Mouse (Mus musculus) limb, embryonic 14.5 days (tissue): ENCODE measurements around the gene Leap2. TPM values are rescaled to one million over a fixed set of nuclear protein-coding genes. Genes with fewer than 3 reads are reported as not detected.
A peak's percentile ranks its signal among the peaks of the same experiment; 100 is the strongest.

Source experiments
- ATAC-seq: fragments of 200-750 bp; cut with Nextera tagmentation; 2 replicates; pipeline ENCODE4 v1.8.0; 2017; ENCODE audit warnings: low read depth, moderate number of reproducible peaks, moderate TSS enrichment; ENCODE audit not compliant: low FRiP score
- DNase-seq: peaks from one replicate; pipeline ENCODE4 v3.0.0-alpha.2; 2015; ENCODE audit warnings: low spot score
- H3K27ac ChIP-seq: fragments of 300-500 bp; sonication (generic); replicated peaks from 2 replicates; pipeline ENCODE4 v1.5.1; 2014; ENCODE audit warnings: low read depth, mild to moderate bottlenecking, low read length, moderate library complexity, mixed read lengths
- H3K27me3 ChIP-seq: fragments of 300-500 bp; sonication (generic); 2 replicates; pipeline ENCODE4 v1.6.1; 2014; ENCODE audit warnings: low read length, mixed read lengths; ENCODE audit not compliant: control insufficient read depth, insufficient read depth
- H3K36me3 ChIP-seq: fragments of 300-500 bp; sonication (generic); 2 replicates; pipeline ENCODE4 v1.6.1; 2014; ENCODE audit warnings: mild to moderate bottlenecking, low read length, moderate library complexity, mixed read lengths; ENCODE audit not compliant: control insufficient read depth, insufficient read depth
- H3K4me1 ChIP-seq: fragments of 300-500 bp; sonication (generic); 2 replicates; pipeline ENCODE4 v1.6.1; 2014; ENCODE audit warnings: antibody characterized with exemption, low read length, mixed read lengths; ENCODE audit not compliant: control insufficient read depth, insufficient read depth
- H3K4me2 ChIP-seq: fragments of 300-500 bp; sonication (generic); replicated peaks from 2 replicates; pipeline ENCODE4 v1.6.1; 2014; ENCODE audit warnings: low read depth, mild to moderate bottlenecking, low read length, moderate library complexity; ENCODE audit not compliant: severe bottlenecking
- H3K4me3 ChIP-seq: fragments of 300-500 bp; sonication (generic); replicated peaks from 2 replicates; pipeline ENCODE4 v1.5.1; 2014; ENCODE audit warnings: low read length
- H3K9ac ChIP-seq: fragments of 300-500 bp; sonication (generic); 2 replicates; pipeline ENCODE4 v1.6.1; 2014; ENCODE audit warnings: mild to moderate bottlenecking, low read depth, low read length, moderate library complexity; ENCODE audit not compliant: severe bottlenecking
- H3K9me3 ChIP-seq: fragments of 300-500 bp; sonication (generic); 2 replicates; pipeline ENCODE4 v1.6.1; 2016; ENCODE audit warnings: low read length; ENCODE audit not compliant: control insufficient read depth
- POLR2A ChIP-seq: fragments of 200-500 bp; IDR thresholded peaks from 2 replicates; pipeline ENCODE4 v1.8.0; 2012; ENCODE audit warnings: inconsistent platforms, mild to moderate bottlenecking, moderate library complexity, borderline replicate concordance; ENCODE audit not compliant: insufficient read depth, insufficient read length; ENCODE audit errors: extremely low read depth
- WGBS: fragments of 180-500 bp; shearing (Covaris S2); extraction: QIAGEN DNeasy Blood & Tissue Kit; methylation state at CpG from one replicate; pipeline ENCODE4 v1.1.7; 2014; 5-methylcytosine and 5-hydroxymethylcytosine counted together
- polyA plus RNA-seq, 2 experiments: library from polyadenylated mRNA; depleted of rRNA in 1 of 2; stranded (reverse) in 1 of 2; unstranded in 1 of 2; fragments of >200 nt; fragmentation: Nextera tagmentation in 1 of 2; extraction: Ambion mirVana in 1 of 2; gene quantifications; 2 replicates each; pipeline versions ENCODE4 v1.2.1 to v1.2.3; 2012 to 2014

The Leap2 gene
- polyA plus RNA-seq, 2 experiments: not detected

- no peak for DNase-seq
- H3K27me3 ChIP-seq: no peaks in the 10 kb centered on the region
- H3K9me3 ChIP-seq: no peaks in the 10 kb centered on the region
- H3K4me3 ChIP-seq: no peak overlapping the region
- H3K27ac ChIP-seq: no peak overlapping the region
- no peak for ATAC-seq
- no peak overlapping the region for H3K9ac ChIP-seq
- peaks cover 3% of the 10 kb centered on the region; the same call in 1 of the 2 replicates for H3K4me1 ChIP-seq
- WGBS: 82% methylated on average over 6 of the region's 6 CpGs
- TF ChIP-seq POLR2A: no peak
- no peak overlapping the region for H3K4me2 ChIP-seq
- no peaks in the 10 kb centered on the region for H3K36me3 ChIP-seq
These were observed 13.4 kb upstream of the Leap2 start for GRCm38 (mm10) chr11:53436338-53436737.

GRCm38 (mm10) chr11:53435504-53435903, 12.5 kb upstream of the Leap2 start:
- WGBS: 81% methylated on average over 8 of the region's 8 CpGs
- H3K27ac ChIP-seq: no peak overlapping the region
- DNase-seq: no peak

GRCm38 (mm10) chr11:53433057-53433456, 10.1 kb upstream of the Leap2 start:
- no peaks in the 10 kb centered on the region for H3K27me3 ChIP-seq
- no peak overlapping the region for H3K9ac ChIP-seq
- H3K9me3 ChIP-seq: no peaks in the 10 kb centered on the region
- peaks cover 9% of the 10 kb centered on the region for H3K4me1 ChIP-seq
- no peak for TF ChIP-seq POLR2A
- DNase-seq: no peak
- no peak for ATAC-seq
- no peak overlapping the region for H3K4me2 ChIP-seq
- no peak overlapping the region for H3K4me3 ChIP-seq
- H3K27ac ChIP-seq: no peak overlapping the region
- H3K36me3 ChIP-seq: peaks cover 9% of the 10 kb centered on the region
- 64% methylated on average over 6 of the region's 6 CpGs for WGBS

More at GRCm38 (mm10) chr11:53435504-53435903, 12.5 kb upstream of the Leap2 start:
- H3K9me3 ChIP-seq: no peaks in the 10 kb centered on the region
- no peaks in the 10 kb centered on the region for H3K27me3 ChIP-seq
- no peaks in the 10 kb centered on the region for H3K36me3 ChIP-seq
- no peak overlapping the region for H3K4me2 ChIP-seq
- ATAC-seq: no peak
- no peak overlapping the region for H3K9ac ChIP-seq
- no peak overlapping the region for H3K4me3 ChIP-seq
- no peak for TF ChIP-seq POLR2A
- H3K4me1 ChIP-seq: peaks cover 3% of the 10 kb centered on the region; the same call in 1 of the 2 replicates

- DNase-seq (no peak), ATAC-seq (peak; percentile 6)
- no peak for TF ChIP-seq POLR2A
- peak overlapping the region; percentile 58 for H3K4me2 ChIP-seq
- H3K36me3 ChIP-seq: peaks cover 16% of the 10 kb centered on the region
- 17% methylated on average over 9 of the region's 9 CpGs for WGBS
- peak overlapping the region; percentile 67 for H3K27ac ChIP-seq
- H3K27me3 ChIP-seq: no peaks in the 10 kb centered on the region
- H3K9me3 ChIP-seq: no peaks in the 10 kb centered on the region
- H3K4me3 ChIP-seq: peak overlapping the region; percentile 82
- H3K4me1 ChIP-seq: peaks cover 9% of the 10 kb centered on the region
- peak overlapping the region; percentile 81 for H3K9ac ChIP-seq
These were observed 8.5 kb upstream of the Leap2 start for GRCm38 (mm10) chr11:53431347-53432056.

GRCm38 (mm10) chr11:53430670-53431346, 7.8 kb upstream of the Leap2 start, which contains the start of the genes Uqcrq and Gdf9:
Uqcrq (minus strand) TSS chr11:53430831.
Gdf9 (plus strand) TSS chr11:53431023.
- Histone ChIP-seq H3K4me1 (peaks cover 9% of the 10 kb centered on the region), H3K9ac (peak within 1 kb of the TSS; percentile 81), H3K9me3 (no peaks in the 10 kb centered on the region), H3K27me3 (no peaks in the 10 kb centered on the region), H3K36me3 (peaks cover 16% of the 10 kb centered on the region), H3K27ac (peak within 1 kb of the TSS; percentile 67), H3K4me3 (peak within 1 kb of the TSS; percentile 82), H3K4me2 (peak within 1 kb of the TSS; percentile 76)
- DNase-seq (peak; percentile 100), ATAC-seq (peak; percentile 96)
- WGBS: under 1% methylated on average over 44 of the region's 44 CpGs
- TF ChIP-seq POLR2A: peak; percentile 89; the same call in 1 of the 2 replicates
